Mouse (Mus musculus): Measurements from ENCODE around the gene Dusp14. TPM values are rescaled to one million over a fixed set of nuclear protein-coding genes. Genes with fewer than 3 reads are reported as not detected.

The Dusp14 gene
- polyA plus RNA-seq, 1 experiment from 2014 or later: 28.0 TPM

- Histone ChIP-seq H3K27ac (ENCODE audit: low read length) (no peak overlapping the region), H3K9ac (replicated peaks; ENCODE audit: low read depth, low read length) (no peak overlapping the region), H3K27me3 (replicated peaks; ENCODE audit: control insufficient read depth, insufficient read depth, low read length) (no peaks in the 10 kb centered on the region), H3K9me3 (ENCODE audit: control insufficient read depth, low read length) (no peaks in the 10 kb centered on the region; the same call in 1 of the 2 replicates), H3K4me3 (replicated peaks; ENCODE audit: low read length) (no peak overlapping the region), H3K4me2 (ENCODE audit: low read length) (no peak overlapping the region), H3K4me1 (replicated peaks; ENCODE audit: control insufficient read depth, insufficient read depth, low read length) (no peaks in the 10 kb centered on the region), H3K36me3 (ENCODE audit: control insufficient read depth, insufficient read depth) (no peaks in the 10 kb centered on the region)
- ATAC-seq: no peak
- WGBS: 77% methylated on average over 6 of the region's 6 CpGs
These were observed 8.4 kb downstream of the Dusp14 start for GRCm38 (mm10) chr11:84060635-84061034.

GRCm38 (mm10) chr11:84059784-84060183, 9.3 kb downstream of the Dusp14 start:
- H3K9ac ChIP-seq (replicated peaks; ENCODE audit: low read depth, low read length): no peak overlapping the region
- H3K36me3 ChIP-seq (ENCODE audit: control insufficient read depth, insufficient read depth): no peaks in the 10 kb centered on the region
- no peak overlapping the region for H3K4me3 ChIP-seq (replicated peaks; ENCODE audit: low read length)
- WGBS: 95% methylated on average over 2 of the region's 2 CpGs
- no peak for ATAC-seq
- H3K4me2 ChIP-seq (ENCODE audit: low read length): no peak overlapping the region
- no peaks in the 10 kb centered on the region for H3K4me1 ChIP-seq (replicated peaks; ENCODE audit: control insufficient read depth, insufficient read depth, low read length)
- no peaks in the 10 kb centered on the region; the same call in 1 of the 2 replicates for H3K9me3 ChIP-seq (ENCODE audit: control insufficient read depth, low read length)
- H3K27ac ChIP-seq (ENCODE audit: low read length): no peak overlapping the region
- no peaks in the 10 kb centered on the region for H3K27me3 ChIP-seq (replicated peaks; ENCODE audit: control insufficient read depth, insufficient read depth, low read length)

- ATAC-seq: no peak
- H3K4me1 ChIP-seq (replicated peaks; ENCODE audit: control insufficient read depth, insufficient read depth, low read length): peaks cover 7% of the 10 kb centered on the region
- 96% methylated on average over 2 of the region's 2 CpGs for WGBS
- H3K4me3 ChIP-seq (replicated peaks; ENCODE audit: low read length): no peak overlapping the region
- H3K9me3 ChIP-seq (ENCODE audit: control insufficient read depth, low read length): no peaks in the 10 kb centered on the region; the same call in 1 of the 2 replicates
- H3K4me2 ChIP-seq (ENCODE audit: low read length): no peak overlapping the region
- no peak overlapping the region for H3K9ac ChIP-seq (replicated peaks; ENCODE audit: low read depth, low read length)
- H3K36me3 ChIP-seq (ENCODE audit: control insufficient read depth, insufficient read depth): no peaks in the 10 kb centered on the region
- no peaks in the 10 kb centered on the region for H3K27me3 ChIP-seq (replicated peaks; ENCODE audit: control insufficient read depth, insufficient read depth, low read length)
- no peak overlapping the region for H3K27ac ChIP-seq (ENCODE audit: low read length)
These were observed 11.6 kb downstream of the Dusp14 start for GRCm38 (mm10) chr11:84057418-84057817.

- no peaks in the 10 kb centered on the region; the same call in 1 of the 2 replicates for H3K9me3 ChIP-seq (ENCODE audit: control insufficient read depth, low read length)
- H3K4me3 ChIP-seq (replicated peaks; ENCODE audit: low read length): no peak overlapping the region
- peak overlapping the region; percentile 81 for H3K27ac ChIP-seq (ENCODE audit: low read length)
- no peaks in the 10 kb centered on the region for H3K36me3 ChIP-seq (ENCODE audit: control insufficient read depth, insufficient read depth)
- H3K4me2 ChIP-seq (ENCODE audit: low read length): no peak overlapping the region
- ATAC-seq: peak; percentile 91
- peaks cover 12% of the 10 kb centered on the region for H3K4me1 ChIP-seq (replicated peaks; ENCODE audit: control insufficient read depth, insufficient read depth, low read length)
- 29% methylated on average over 10 of the region's 10 CpGs for WGBS
- no peak overlapping the region for H3K9ac ChIP-seq (replicated peaks; ENCODE audit: low read depth, low read length)
- no peaks in the 10 kb centered on the region for H3K27me3 ChIP-seq (replicated peaks; ENCODE audit: control insufficient read depth, insufficient read depth, low read length)
These were observed 15.4 kb downstream of the Dusp14 start for GRCm38 (mm10) chr11:84053524-84054163.

GRCm38 (mm10) chr11:84053055-84053454, 16.0 kb downstream of the Dusp14 start:
- peak overlapping the region; percentile 81 for H3K27ac ChIP-seq (ENCODE audit: low read length)
- H3K4me2 ChIP-seq (ENCODE audit: low read length): no peak overlapping the region
- peaks cover 16% of the 10 kb centered on the region for H3K4me1 ChIP-seq (replicated peaks; ENCODE audit: control insufficient read depth, insufficient read depth, low read length)
- no peaks in the 10 kb centered on the region for H3K36me3 ChIP-seq (ENCODE audit: control insufficient read depth, insufficient read depth)
- WGBS: 77% methylated on average over 7 of the region's 7 CpGs
- H3K9me3 ChIP-seq (ENCODE audit: control insufficient read depth, low read length): no peaks in the 10 kb centered on the region; the same call in 1 of the 2 replicates
- H3K4me3 ChIP-seq (replicated peaks; ENCODE audit: low read length): no peak overlapping the region
- H3K9ac ChIP-seq (replicated peaks; ENCODE audit: low read depth, low read length): no peak overlapping the region
- H3K27me3 ChIP-seq (replicated peaks; ENCODE audit: control insufficient read depth, insufficient read depth, low read length): no peaks in the 10 kb centered on the region
- ATAC-seq: no peak

- Histone ChIP-seq H3K4me1 (replicated peaks; ENCODE audit: control insufficient read depth, insufficient read depth, low read length) (peaks cover 22% of the 10 kb centered on the region), H3K36me3 (ENCODE audit: control insufficient read depth, insufficient read depth) (no peaks in the 10 kb centered on the region), H3K9me3 (ENCODE audit: control insufficient read depth, low read length) (no peaks in the 10 kb centered on the region), H3K4me2 (ENCODE audit: low read length) (no peak overlapping the region), H3K4me3 (replicated peaks; ENCODE audit: low read length) (no peak overlapping the region), H3K27ac (ENCODE audit: low read length) (no peak overlapping the region), H3K9ac (replicated peaks; ENCODE audit: low read depth, low read length) (no peak overlapping the region), H3K27me3 (replicated peaks; ENCODE audit: control insufficient read depth, insufficient read depth, low read length) (no peaks in the 10 kb centered on the region)
- ATAC-seq: peak; percentile 37; the same call in 1 of the 2 replicates
- WGBS: 54% methylated on average over 10 of the region's 10 CpGs
These were observed 20.6 kb downstream of the Dusp14 start for GRCm38 (mm10) chr11:84048411-84048810.

GRCm38 (mm10) chr11:84047270-84047669, 21.8 kb downstream of the Dusp14 start:
- ATAC-seq: no peak

GRCm38 (mm10) chr11:84044988-84045387, 24.1 kb downstream of the Dusp14 start:
- no peak overlapping the region for H3K4me3 ChIP-seq (replicated peaks; ENCODE audit: low read length)
- WGBS: 35% methylated on average over 1 of the region's 1 CpGs
- H3K4me2 ChIP-seq (ENCODE audit: low read length): no peak overlapping the region
- no peaks in the 10 kb centered on the region for H3K27me3 ChIP-seq (replicated peaks; ENCODE audit: control insufficient read depth, insufficient read depth, low read length)
- ATAC-seq: no peak
- H3K4me1 ChIP-seq (replicated peaks; ENCODE audit: control insufficient read depth, insufficient read depth, low read length): peaks cover 34% of the 10 kb centered on the region
- H3K27ac ChIP-seq (ENCODE audit: low read length): no peak overlapping the region
- no peaks in the 10 kb centered on the region for H3K9me3 ChIP-seq (ENCODE audit: control insufficient read depth, low read length)
- H3K36me3 ChIP-seq (ENCODE audit: control insufficient read depth, insufficient read depth): peaks cover 4% of the 10 kb centered on the region; the same call in 1 of the 2 replicates
- no peak overlapping the region for H3K9ac ChIP-seq (replicated peaks; ENCODE audit: low read depth, low read length)

More at GRCm38 (mm10) chr11:84047270-84047669, 21.8 kb downstream of the Dusp14 start:
- H3K36me3 ChIP-seq (ENCODE audit: control insufficient read depth, insufficient read depth): no peaks in the 10 kb centered on the region
- WGBS: 56% methylated on average over 4 of the region's 4 CpGs
- no peaks in the 10 kb centered on the region for H3K9me3 ChIP-seq (ENCODE audit: control insufficient read depth, low read length)
- no peak overlapping the region for H3K4me2 ChIP-seq (ENCODE audit: low read length)
- peaks cover 32% of the 10 kb centered on the region for H3K4me1 ChIP-seq (replicated peaks; ENCODE audit: control insufficient read depth, insufficient read depth, low read length)
- no peak overlapping the region for H3K27ac ChIP-seq (ENCODE audit: low read length)
- H3K4me3 ChIP-seq (replicated peaks; ENCODE audit: low read length): no peak overlapping the region
- H3K9ac ChIP-seq (replicated peaks; ENCODE audit: low read depth, low read length): no peak overlapping the region
- no peaks in the 10 kb centered on the region for H3K27me3 ChIP-seq (replicated peaks; ENCODE audit: control insufficient read depth, insufficient read depth, low read length)

- H3K4me1 ChIP-seq (replicated peaks; ENCODE audit: control insufficient read depth, insufficient read depth, low read length): peaks cover 25% of the 10 kb centered on the region
- H3K4me3 ChIP-seq (replicated peaks; ENCODE audit: low read length): no peak overlapping the region
- peak; percentile 92 for ATAC-seq
- WGBS: 7% methylated on average over 14 of the region's 14 CpGs
- peak overlapping the region; percentile 70 for H3K27ac ChIP-seq (ENCODE audit: low read length)
- no peaks in the 10 kb centered on the region for H3K9me3 ChIP-seq (ENCODE audit: control insufficient read depth, low read length)
- H3K36me3 ChIP-seq (ENCODE audit: control insufficient read depth, insufficient read depth): peaks cover 7% of the 10 kb centered on the region; the same call in 1 of the 2 replicates
- 0 out of 2 replicates have a peak overlapping the region, but pooled peaks have one; percentile 1 for H3K9ac ChIP-seq (replicated peaks; ENCODE audit: low read depth, low read length)
- H3K27me3 ChIP-seq (replicated peaks; ENCODE audit: control insufficient read depth, insufficient read depth, low read length): no peaks in the 10 kb centered on the region
- H3K4me2 ChIP-seq (ENCODE audit: low read length): no peak overlapping the region; the same call in 1 of the 2 replicates
These were observed 26.0 kb downstream of the Dusp14 start for GRCm38 (mm10) chr11:84042808-84043762.
